Mouse (Mus musculus) lung, adult 2 months (tissue): ENCODE measurements around the gene Mapk14.

Source experiments
- CTCF ChIP-seq: fragments of 200-500 bp; IDR thresholded peaks from 2 replicates; pipeline ENCODE4 v1.5.1; 2011; ENCODE audit warnings: mild to moderate bottlenecking, low read length, control low read depth; ENCODE audit not compliant: insufficient read depth
- POLR2A ChIP-seq: fragments of 200-500 bp; IDR thresholded peaks from 2 replicates; pipeline ENCODE4 v1.6.1; 2011; ENCODE audit warnings: low read depth, mild to moderate bottlenecking, control low read depth, low read length, borderline replicate concordance; ENCODE audit errors: extremely low read depth

GRCm38 (mm10) chr17:28797031-28797430 lies 105.9 kb downstream of the Mapk14 start:
- TF ChIP-seq CTCF: no peak
- no peak for TF ChIP-seq POLR2A
